Mouse (Mus musculus): ENCODE measurements around the gene Tnk1. TPM values are rescaled to one million over a fixed set of nuclear protein-coding genes. Genes with fewer than 3 reads are reported as not detected.

The Tnk1 gene
- polyA plus RNA-seq, 1 experiment from 2014 or later, result 11.7 TPM

DNA sequence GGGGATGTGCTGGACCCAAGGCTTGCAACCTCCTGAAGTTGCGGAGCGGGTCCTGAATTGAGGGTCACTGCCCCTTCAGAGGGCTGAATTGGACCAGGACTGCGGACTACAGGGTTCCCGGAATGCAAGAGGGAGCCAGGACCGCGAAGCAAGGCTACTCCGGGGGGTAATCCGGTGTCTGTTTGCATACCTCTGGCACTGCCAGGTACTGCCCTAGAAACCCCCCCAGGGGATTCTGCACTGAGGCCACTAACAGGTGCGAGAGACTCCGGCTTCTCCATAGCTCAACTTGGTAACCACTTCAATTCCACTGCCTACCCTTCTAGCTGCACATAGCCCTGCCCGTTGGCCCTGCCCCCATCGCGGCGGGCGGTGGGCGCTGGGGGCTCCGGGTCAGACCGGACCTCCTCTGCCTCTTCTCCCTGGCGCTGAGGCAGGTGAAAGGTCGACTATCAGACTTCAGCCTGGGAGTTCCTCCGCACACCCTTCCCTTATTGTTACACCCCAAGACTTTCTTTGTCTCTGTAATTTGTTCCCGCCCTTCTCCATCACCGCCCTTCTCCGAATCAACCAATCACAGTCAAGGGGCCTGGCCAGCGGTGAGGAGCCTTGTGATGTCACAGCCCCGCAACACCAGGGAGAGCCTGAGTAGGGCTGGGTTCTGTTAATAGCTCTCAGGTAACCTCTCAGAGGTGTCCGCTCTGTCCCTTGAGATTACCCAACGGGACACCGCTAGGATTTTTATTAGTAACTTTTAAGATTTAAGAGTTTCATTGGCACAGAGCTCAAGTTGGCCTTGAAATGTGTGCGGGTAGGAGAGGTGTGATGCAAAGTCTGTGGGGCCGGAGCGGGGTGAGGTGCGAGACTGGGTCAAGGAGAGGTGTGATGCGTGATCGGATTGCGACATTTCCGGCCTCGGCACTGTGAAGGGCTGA, 42.2 kb upstream of the Tnk1 start, which contains the start of the genes 2810408A11Rik and Neurl4:
Gene 2810408A11Rik, minus strand, starts transcription at position 517 of the 935 bp plus-strand sequence.
Gene Neurl4, plus strand, starts transcription at position 602 of the 935 bp plus-strand sequence.
- no peaks in the 10 kb centered on the region for H3K9me3 ChIP-seq (ENCODE audit: control insufficient read depth)
- under 1% methylated on average over 38 of the region's 38 CpGs for WGBS
- H3K27me3 ChIP-seq (replicated peaks; ENCODE audit: control insufficient read depth, insufficient read depth, low read length), result no peaks in the 10 kb centered on the region

GRCm38 (mm10) chr11:69899870-69900269, 41.3 kb upstream of the Tnk1 start:
- Histone ChIP-seq H3K4me1 (replicated peaks; ENCODE audit: control insufficient read depth, insufficient read depth, low read length) (no peaks in the 10 kb centered on the region), H3K9ac (ENCODE audit: low read depth, low read length) (no peak overlapping the region), H3K4me2 (replicated peaks; ENCODE audit: low read depth) (peak overlapping the region; percentile 98), H3K4me3 (ENCODE audit: low read depth, low read length) (peak overlapping the region; percentile 75), H3K36me3 (ENCODE audit: control insufficient read depth, insufficient read depth) (peaks cover 13% of the 10 kb centered on the region), H3K9me3 (ENCODE audit: control insufficient read depth) (no peaks in the 10 kb centered on the region), H3K27me3 (replicated peaks; ENCODE audit: control insufficient read depth, insufficient read depth, low read length) (no peaks in the 10 kb centered on the region), H3K27ac (ENCODE audit: low read depth, low read length) (no peak overlapping the region)
- no peak for ATAC-seq
- TF ChIP-seq CTCF (IDR thresholded peaks at IDR 0.05; ENCODE audit: low read depth), result no peak
- 27% methylated on average over 4 of the region's 4 CpGs for WGBS

More for the DNA sequence above, 42.2 kb upstream of the Tnk1 start, which contains the start of the genes 2810408A11Rik and Neurl4:
- Histone ChIP-seq H3K9ac (ENCODE audit: low read depth, low read length) (peak within 1 kb of the TSS; percentile 65), H3K4me3 (ENCODE audit: low read depth, low read length) (peak within 1 kb of the TSS; percentile 75), H3K4me1 (replicated peaks; ENCODE audit: control insufficient read depth, insufficient read depth, low read length) (no peaks in the 10 kb centered on the region), H3K27ac (ENCODE audit: low read depth, low read length) (peak within 1 kb of the TSS; percentile 89), H3K36me3 (ENCODE audit: control insufficient read depth, insufficient read depth) (peaks cover 19% of the 10 kb centered on the region), H3K4me2 (replicated peaks; ENCODE audit: low read depth) (peak within 1 kb of the TSS; percentile 98)
- TF ChIP-seq CTCF (IDR thresholded peaks at IDR 0.05; ENCODE audit: low read depth), result no peak
- ATAC-seq, result peak; percentile 93

- no peak within 1 kb of the TSS for H3K4me3 ChIP-seq (ENCODE audit: low read depth, low read length)
- no peak for TF ChIP-seq CTCF (IDR thresholded peaks at IDR 0.05; ENCODE audit: low read depth)
- WGBS, result 70% methylated on average over 4 of the region's 4 CpGs
These were observed 36.8 kb upstream of the Tnk1 start, which contains the start of gene Acap1 for GRCm38 (mm10) chr11:69895291-69895690. Gene Acap1 (minus strand): TSS chr11:69895539.

GRCm38 (mm10) chr11:69894671-69895070, 36.1 kb upstream of the Tnk1 start:
- no peaks in the 10 kb centered on the region for H3K36me3 ChIP-seq (ENCODE audit: control insufficient read depth, insufficient read depth)
- no peak for ATAC-seq
- no peaks in the 10 kb centered on the region for H3K9me3 ChIP-seq (ENCODE audit: control insufficient read depth)
- no peaks in the 10 kb centered on the region for H3K27me3 ChIP-seq (replicated peaks; ENCODE audit: control insufficient read depth, insufficient read depth, low read length)
- no peak overlapping the region for H3K9ac ChIP-seq (ENCODE audit: low read depth, low read length)
- no peaks in the 10 kb centered on the region for H3K4me1 ChIP-seq (replicated peaks; ENCODE audit: control insufficient read depth, insufficient read depth, low read length)
- WGBS, result 72% methylated on average over 5 of the region's 5 CpGs
- no peak for TF ChIP-seq CTCF (IDR thresholded peaks at IDR 0.05; ENCODE audit: low read depth)
- no peak overlapping the region for H3K4me2 ChIP-seq (replicated peaks; ENCODE audit: low read depth)
- H3K27ac ChIP-seq (ENCODE audit: low read depth, low read length), result no peak overlapping the region
- no peak overlapping the region for H3K4me3 ChIP-seq (ENCODE audit: low read depth, low read length)

More at GRCm38 (mm10) chr11:69895291-69895690, 36.8 kb upstream of the Tnk1 start, which contains the start of gene Acap1:
- H3K27me3 ChIP-seq (replicated peaks; ENCODE audit: control insufficient read depth, insufficient read depth, low read length), result no peaks in the 10 kb centered on the region
- no peak within 1 kb of the TSS for H3K27ac ChIP-seq (ENCODE audit: low read depth, low read length)
- H3K36me3 ChIP-seq (ENCODE audit: control insufficient read depth, insufficient read depth), result no peaks in the 10 kb centered on the region
- H3K9me3 ChIP-seq (ENCODE audit: control insufficient read depth), result no peaks in the 10 kb centered on the region
- H3K4me2 ChIP-seq (replicated peaks; ENCODE audit: low read depth), result no peak within 1 kb of the TSS
- no peak for ATAC-seq
- no peak within 1 kb of the TSS for H3K9ac ChIP-seq (ENCODE audit: low read depth, low read length)
- no peaks in the 10 kb centered on the region for H3K4me1 ChIP-seq (replicated peaks; ENCODE audit: control insufficient read depth, insufficient read depth, low read length)

GRCm38 (mm10) chr11:69891482-69891881, 33.0 kb upstream of the Tnk1 start:
- WGBS, result 73% methylated on average over 4 of the region's 4 CpGs
- Histone ChIP-seq H3K4me2 (replicated peaks; ENCODE audit: low read depth) (no peak overlapping the region), H3K4me3 (ENCODE audit: low read depth, low read length) (no peak overlapping the region), H3K27me3 (replicated peaks; ENCODE audit: control insufficient read depth, insufficient read depth, low read length) (no peaks in the 10 kb centered on the region), H3K9ac (ENCODE audit: low read depth, low read length) (no peak overlapping the region), H3K27ac (ENCODE audit: low read depth, low read length) (no peak overlapping the region), H3K36me3 (ENCODE audit: control insufficient read depth, insufficient read depth) (no peaks in the 10 kb centered on the region), H3K4me1 (replicated peaks; ENCODE audit: control insufficient read depth, insufficient read depth, low read length) (no peaks in the 10 kb centered on the region), H3K9me3 (ENCODE audit: control insufficient read depth) (no peaks in the 10 kb centered on the region)
- TF ChIP-seq CTCF (IDR thresholded peaks at IDR 0.05; ENCODE audit: low read depth), result no peak
- ATAC-seq, result no peak

- H3K4me3 ChIP-seq (ENCODE audit: low read depth, low read length), result no peak overlapping the region
- H3K4me2 ChIP-seq (replicated peaks; ENCODE audit: low read depth), result no peak overlapping the region
- no peaks in the 10 kb centered on the region for H3K36me3 ChIP-seq (ENCODE audit: control insufficient read depth, insufficient read depth)
- H3K27ac ChIP-seq (ENCODE audit: low read depth, low read length), result no peak overlapping the region
- H3K27me3 ChIP-seq (replicated peaks; ENCODE audit: control insufficient read depth, insufficient read depth, low read length), result no peaks in the 10 kb centered on the region
- H3K9me3 ChIP-seq (ENCODE audit: control insufficient read depth), result no peaks in the 10 kb centered on the region
- no peaks in the 10 kb centered on the region for H3K4me1 ChIP-seq (replicated peaks; ENCODE audit: control insufficient read depth, insufficient read depth, low read length)
- 0 out of 2 replicates have a peak, but pooled peaks have one; percentile 29 for ATAC-seq
- no peak overlapping the region for H3K9ac ChIP-seq (ENCODE audit: low read depth, low read length)
- WGBS, result 61% methylated on average over 8 of the region's 8 CpGs
- TF ChIP-seq CTCF (IDR thresholded peaks at IDR 0.05; ENCODE audit: low read depth), result peak; percentile 84
These were observed 28.5 kb upstream of the Tnk1 start for GRCm38 (mm10) chr11:69886907-69887635.
